Mouse (Mus musculus): ENCODE measurements at regions not wholly inside any gene's neighbourhood (a gene's known extent, or its start where the extent isn't known, plus 50 kb on each side); places are given as distances from the start of the nearest gene placed in this dataset.

- DNase-seq (ENCODE audit: extremely low spot score) = no peak
Measured at GRCm38 (mm10) chr10:14217284-14217683, 251.4 kb downstream of the Hivep2 start.

- no peak for DNase-seq (ENCODE audit: extremely low spot score)
Measured at GRCm38 (mm10) chr10:14216191-14216992, 250.5 kb downstream of the Hivep2 start.

- DNase-seq (ENCODE audit: extremely low spot score) = no peak
Measured at GRCm38 (mm10) chr10:14215512-14215911, 249.6 kb downstream of the Hivep2 start.

GRCm38 (mm10) chr10:14213536-14213935, 247.7 kb downstream of the Hivep2 start:
- no peak for DNase-seq (ENCODE audit: extremely low spot score)

GRCm38 (mm10) chr10:14211926-14212325, 246.1 kb downstream of the Hivep2 start:
- DNase-seq (ENCODE audit: extremely low spot score) = no peak

- DNase-seq (ENCODE audit: extremely low spot score) = no peak
Measured at GRCm38 (mm10) chr10:14211481-14211880, 245.6 kb downstream of the Hivep2 start.

GRCm38 (mm10) chr10:14210445-14210844, 244.6 kb downstream of the Hivep2 start:
- no peak for DNase-seq (ENCODE audit: extremely low spot score)

GRCm38 (mm10) chr10:14210045-14210444, 244.2 kb downstream of the Hivep2 start:
- no peak for DNase-seq (ENCODE audit: extremely low spot score)

GRCm38 (mm10) chr10:14208206-14208605, 242.3 kb downstream of the Hivep2 start:
- no peak for DNase-seq (ENCODE audit: extremely low spot score)

GRCm38 (mm10) chr10:14207616-14208015, 241.7 kb downstream of the Hivep2 start:
- DNase-seq (ENCODE audit: extremely low spot score) = no peak

GRCm38 (mm10) chr10:14207051-14207570, 241.2 kb downstream of the Hivep2 start:
- DNase-seq (ENCODE audit: extremely low spot score) = no peak
